Mouse (Mus musculus) embryonic facial prominence, embryonic 14.5 days (tissue): Measurements from ENCODE around the gene Hsd17b6. TPM values are rescaled to one million over a fixed set of nuclear protein-coding genes. Genes with fewer than 3 reads are reported as not detected.

ENCODE experiments used
- ATAC-seq: fragments of 200-750 bp; cut with Nextera tagmentation; 2 replicates; pipeline ENCODE4 v1.8.0; 2017; ENCODE audit warnings: low read depth, moderate number of reproducible peaks, moderate TSS enrichment
- DNase-seq: peaks from one replicate; pipeline ENCODE4 v3.0.0-alpha.2; 2015; ENCODE audit warnings: low spot score
- H3K27ac ChIP-seq: fragments of 300-500 bp; sonication (generic); replicated peaks from 2 replicates; pipeline ENCODE4 v1.5.1; 2014; ENCODE audit warnings: low read depth, mild to moderate bottlenecking, low read length, moderate library complexity
- H3K27me3 ChIP-seq: fragments of 300-500 bp; sonication (generic); replicated peaks from 2 replicates; pipeline ENCODE4 v1.6.1; 2014; ENCODE audit warnings: low read length; ENCODE audit not compliant: control insufficient read depth, insufficient read depth
- H3K36me3 ChIP-seq: fragments of 300-500 bp; sonication (generic); 2 replicates; pipeline ENCODE4 v1.6.1; 2014; ENCODE audit warnings: low read length, mixed read lengths; ENCODE audit not compliant: control insufficient read depth, insufficient read depth
- H3K4me1 ChIP-seq: fragments of 300-500 bp; sonication (generic); 2 replicates; pipeline ENCODE4 v1.6.1; 2014; ENCODE audit warnings: antibody characterized with exemption, low read length; ENCODE audit not compliant: control insufficient read depth, insufficient read depth
- H3K4me2 ChIP-seq: fragments of 300-500 bp; sonication (generic); 2 replicates; pipeline ENCODE4 v1.6.1; 2014; ENCODE audit warnings: low read depth, mild to moderate bottlenecking, low read length, moderate library complexity, mixed read lengths
- H3K4me3 ChIP-seq: fragments of 300-500 bp; sonication (generic); 2 replicates; pipeline ENCODE4 v1.5.1; 2014; ENCODE audit warnings: low read depth, mild to moderate bottlenecking, low read length
- H3K9ac ChIP-seq: fragments of 300-500 bp; sonication (generic); 2 replicates; pipeline ENCODE4 v1.6.1; 2014; ENCODE audit warnings: low read depth, mild to moderate bottlenecking, low read length, moderate library complexity, mixed read lengths
- H3K9me3 ChIP-seq: fragments of 300-500 bp; sonication (generic); 2 replicates; pipeline ENCODE4 v1.6.1; 2016; ENCODE audit warnings: low read length; ENCODE audit not compliant: control insufficient read depth
- WGBS: fragments of 180-500 bp; shearing (Covaris S2); extraction: QIAGEN DNeasy Blood & Tissue Kit; methylation state at CpG from one replicate; pipeline ENCODE4 v1.1.7; 2014; 5-methylcytosine and 5-hydroxymethylcytosine counted together
- polyA plus RNA-seq: library from polyadenylated mRNA; unstranded; fragments of >200 nt; fragmentation: Nextera tagmentation; extraction: Ambion mirVana; gene quantifications from 2 replicates; pipeline ENCODE4 v1.2.1, GENCODE M21; 2014

Gene Hsd17b6
- polyA plus RNA-seq, 1 experiment from 2014 or later: 0.75 TPM

GRCm38 (mm10) chr10:127996690-127997089, 10.7 kb downstream of the Hsd17b6 start:
- H3K27me3 ChIP-seq: no peaks in the 10 kb centered on the region
- H3K36me3 ChIP-seq: no peaks in the 10 kb centered on the region
- H3K4me1 ChIP-seq: no peaks in the 10 kb centered on the region
- H3K27ac ChIP-seq: no peak overlapping the region
- H3K9ac ChIP-seq: no peak overlapping the region
- 88% methylated on average over 3 of the region's 3 CpGs for WGBS
- H3K9me3 ChIP-seq: no peaks in the 10 kb centered on the region
- no peak for DNase-seq
- H3K4me2 ChIP-seq: no peak overlapping the region
- no peak for ATAC-seq
- no peak overlapping the region for H3K4me3 ChIP-seq

- H3K27ac ChIP-seq: no peak overlapping the region
- whole genome bisulfite sequencing: 41% methylated on average over 8 of the region's 8 CpGs
- H3K9ac ChIP-seq: no peak overlapping the region
- no peaks in the 10 kb centered on the region; the same call in 1 of the 2 replicates for H3K4me1 ChIP-seq
- no peak for ATAC-seq
- H3K4me3 ChIP-seq: no peak overlapping the region
- no peaks in the 10 kb centered on the region for H3K27me3 ChIP-seq
- H3K4me2 ChIP-seq: no peak overlapping the region
- no peak for DNase-seq
- H3K9me3 ChIP-seq: 0 out of 2 replicates have a peak, but pooled peaks cover 5% of the 10 kb centered on the region
- no peaks in the 10 kb centered on the region for H3K36me3 ChIP-seq
These were observed 21.8 kb downstream of the Hsd17b6 start for GRCm38 (mm10) chr10:127985601-127986000.

- Histone ChIP-seq H3K4me3 (no peak overlapping the region), H3K27me3 (no peaks in the 10 kb centered on the region), H3K4me2 (no peak overlapping the region), H3K4me1 (no peaks in the 10 kb centered on the region; the same call in 1 of the 2 replicates), H3K9ac (no peak overlapping the region), H3K27ac (no peak overlapping the region), H3K9me3 (0 out of 2 replicates have a peak, but pooled peaks cover 5% of the 10 kb centered on the region), H3K36me3 (no peaks in the 10 kb centered on the region)
- ATAC-seq (no peak), DNase-seq (no peak)
- WGBS: 74% methylated on average over 5 of the region's 5 CpGs
These were observed 22.8 kb downstream of the Hsd17b6 start for GRCm38 (mm10) chr10:127984650-127985049.

- Histone ChIP-seq H3K4me3 (no peak overlapping the region), H3K4me2 (no peak overlapping the region), H3K9me3 (no peaks in the 10 kb centered on the region; the same call in 1 of the 2 replicates), H3K36me3 (no peaks in the 10 kb centered on the region), H3K4me1 (0 out of 2 replicates have a peak, but pooled peaks cover 2% of the 10 kb centered on the region), H3K9ac (no peak overlapping the region), H3K27ac (no peak overlapping the region), H3K27me3 (no peaks in the 10 kb centered on the region)
- peak; percentile 78 for DNase-seq
- WGBS: 23% methylated on average over 1 of the region's 1 CpGs
- peak; percentile 95 for ATAC-seq
These were observed 31.9 kb downstream of the Hsd17b6 start for GRCm38 (mm10) chr10:127975503-127975902.

- no peaks in the 10 kb centered on the region for H3K36me3 ChIP-seq
- H3K4me2 ChIP-seq: no peak overlapping the region
- H3K4me1 ChIP-seq: peaks cover 11% of the 10 kb centered on the region; the same call in 1 of the 2 replicates
- 62% methylated on average over 3 of the region's 3 CpGs for WGBS
- no peak for ATAC-seq
- no peak overlapping the region for H3K27ac ChIP-seq
- no peak overlapping the region for H3K4me3 ChIP-seq
- no peak for DNase-seq
- no peak overlapping the region for H3K9ac ChIP-seq
- H3K9me3 ChIP-seq: no peaks in the 10 kb centered on the region; the same call in 1 of the 2 replicates
- no peaks in the 10 kb centered on the region for H3K27me3 ChIP-seq
These were observed 33.3 kb downstream of the Hsd17b6 start for GRCm38 (mm10) chr10:127974062-127974461.

GRCm38 (mm10) chr10:127971135-127971534, 36.3 kb downstream of the Hsd17b6 start:
- Histone ChIP-seq H3K4me3 (no peak overlapping the region), H3K27ac (peak overlapping the region; percentile 63), H3K27me3 (no peaks in the 10 kb centered on the region), H3K36me3 (no peaks in the 10 kb centered on the region), H3K9ac (no peak overlapping the region), H3K4me2 (no peak overlapping the region), H3K9me3 (no peaks in the 10 kb centered on the region; the same call in 1 of the 2 replicates), H3K4me1 (peaks cover 11% of the 10 kb centered on the region; the same call in 1 of the 2 replicates)
- 45% methylated on average over 3 of the region's 3 CpGs for WGBS
- ATAC-seq: no peak
- no peak for DNase-seq

GRCm38 (mm10) chr10:127970359-127970831, 37.0 kb downstream of the Hsd17b6 start:
- H3K9me3 ChIP-seq: no peaks in the 10 kb centered on the region; the same call in 1 of the 2 replicates
- DNase-seq (peak; percentile 87), ATAC-seq (peak; percentile 87)
- no peaks in the 10 kb centered on the region for H3K27me3 ChIP-seq
- peak overlapping the region; percentile 0; the same call in 1 of the 2 replicates for H3K4me2 ChIP-seq
- H3K4me1 ChIP-seq: peaks cover 11% of the 10 kb centered on the region; the same call in 1 of the 2 replicates
- H3K36me3 ChIP-seq: no peaks in the 10 kb centered on the region
- H3K27ac ChIP-seq: peak overlapping the region; percentile 63
- WGBS: 10% methylated on average over 3 of the region's 3 CpGs
- H3K9ac ChIP-seq: no peak overlapping the region
- no peak overlapping the region for H3K4me3 ChIP-seq

- 43% methylated on average over 4 of the region's 4 CpGs for WGBS
- Histone ChIP-seq H3K36me3 (no peaks in the 10 kb centered on the region), H3K4me2 (peak overlapping the region; percentile 0; the same call in 1 of the 2 replicates), H3K9ac (no peak overlapping the region), H3K27ac (peak overlapping the region; percentile 63), H3K9me3 (no peaks in the 10 kb centered on the region; the same call in 1 of the 2 replicates), H3K27me3 (no peaks in the 10 kb centered on the region), H3K4me3 (no peak overlapping the region), H3K4me1 (peaks cover 11% of the 10 kb centered on the region; the same call in 1 of the 2 replicates)
- DNase-seq (no peak), ATAC-seq (no peak)
These were observed 37.6 kb downstream of the Hsd17b6 start for GRCm38 (mm10) chr10:127969820-127970219.

- Histone ChIP-seq H3K27me3 (no peaks in the 10 kb centered on the region), H3K4me1 (peaks cover 11% of the 10 kb centered on the region; the same call in 1 of the 2 replicates), H3K27ac (no peak overlapping the region), H3K9me3 (no peaks in the 10 kb centered on the region), H3K4me2 (no peak overlapping the region), H3K4me3 (no peak overlapping the region), H3K9ac (no peak overlapping the region), H3K36me3 (no peaks in the 10 kb centered on the region)
- DNase-seq (no peak), ATAC-seq (no peak)
- 87% methylated on average over 6 of the region's 6 CpGs for WGBS
These were observed 40.9 kb downstream of the Hsd17b6 start for GRCm38 (mm10) chr10:127966506-127966905.
